Mouse (Mus musculus): ENCODE results near the gene Adprhl1.

DNA sequence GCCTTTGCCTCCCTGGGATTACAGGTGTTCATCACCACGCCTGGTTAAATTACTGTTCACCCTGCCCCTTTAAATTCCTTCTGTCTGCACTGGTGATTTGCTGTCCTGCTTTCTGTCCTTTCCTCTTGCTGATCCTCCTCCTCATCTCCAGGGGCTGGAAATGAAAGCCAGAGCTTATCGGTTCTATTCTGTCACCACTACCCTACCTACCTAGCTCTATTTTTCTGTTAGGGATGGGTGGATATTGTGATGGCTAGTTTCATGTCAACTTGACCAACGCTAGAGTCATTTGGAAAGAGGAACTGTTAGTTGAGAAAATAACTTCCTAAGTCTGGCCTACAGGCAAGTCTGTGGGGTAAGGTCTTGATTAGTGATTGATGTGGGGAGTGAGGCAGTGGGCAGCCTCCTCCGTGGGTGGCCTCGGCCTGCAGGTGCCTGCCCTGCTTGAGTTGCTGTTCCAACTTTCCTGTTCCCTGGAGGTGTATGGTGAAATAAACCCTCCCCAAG is 23.0 kb upstream of the Adprhl1 start:
- TF ChIP-seq CTCF (IDR thresholded peaks at IDR 0.05; ENCODE audit: extremely low read depth, insufficient read depth, low read length) (no peak), POLR2A (IDR thresholded peaks at IDR 0.05; ENCODE audit: extremely low read depth, insufficient read depth, low read length) (no peak)

Measured in cortical plate, adult 2 months (tissue).